Mouse (Mus musculus) lung, postnatal 25 days (tissue): Measurements from ENCODE around the gene Hormad2.

Experiments
- DNase-seq: peaks from one replicate; pipeline ENCODE4 v3.0.0; 2022; ENCODE audit warnings: low spot score

Hormad2 gene

DNA sequence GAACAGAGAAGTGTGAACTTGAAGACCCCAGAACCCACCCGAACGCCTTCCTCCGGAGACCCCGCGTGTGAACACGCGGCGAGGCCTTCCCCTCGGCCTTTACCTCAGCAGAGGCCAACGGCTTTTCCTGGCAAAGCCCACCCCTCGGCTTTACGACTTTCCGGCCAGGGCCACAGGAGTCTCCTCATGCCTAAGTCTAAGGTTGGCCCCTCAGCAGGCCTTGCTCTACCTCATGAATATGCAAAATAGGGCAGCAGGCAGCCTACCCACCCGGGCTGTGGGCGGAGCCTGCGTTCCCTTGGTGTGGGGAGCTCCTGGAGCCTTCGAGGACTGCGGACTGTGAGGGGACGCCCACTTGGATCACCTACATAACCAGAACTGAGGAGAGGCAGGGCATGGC, at the start of gene Hormad2:
TSS of gene Hormad2 (minus strand) at position 128 of the 400 bp plus-strand sequence.
- DNase-seq, result peak; percentile 13

- DNase-seq, result no peak
Observed at GRCm38 (mm10) chr11:4489207-4489606, 48.3 kb upstream of the Hormad2 start.

- no peak for DNase-seq
Observed at GRCm38 (mm10) chr11:4488798-4489197, 47.9 kb upstream of the Hormad2 start.

DNA sequence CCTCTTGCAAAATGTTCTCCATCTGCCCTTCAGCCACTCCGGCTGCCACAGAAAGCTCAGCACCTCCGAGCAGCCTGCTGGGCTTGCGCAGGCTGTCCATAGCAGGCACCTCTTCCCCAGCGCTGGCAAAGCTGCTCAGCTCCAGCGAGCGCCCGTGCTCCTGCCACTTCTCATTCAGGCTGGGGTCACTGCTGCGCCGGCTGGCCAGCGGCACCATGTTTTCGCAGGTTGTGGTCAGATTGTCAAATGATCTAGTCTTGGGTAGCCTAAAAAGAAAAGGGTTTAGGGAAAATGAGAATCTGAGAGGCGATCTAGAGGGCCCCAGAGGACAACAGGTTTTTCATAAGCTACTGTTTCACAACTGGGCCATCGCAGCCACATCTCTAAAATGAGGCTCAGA, 47.5 kb upstream of the Hormad2 start:
- no peak for DNase-seq

GRCm38 (mm10) chr11:4487401-4487965, 46.6 kb upstream of the Hormad2 start:
- DNase-seq, result peak; percentile 48

DNA sequence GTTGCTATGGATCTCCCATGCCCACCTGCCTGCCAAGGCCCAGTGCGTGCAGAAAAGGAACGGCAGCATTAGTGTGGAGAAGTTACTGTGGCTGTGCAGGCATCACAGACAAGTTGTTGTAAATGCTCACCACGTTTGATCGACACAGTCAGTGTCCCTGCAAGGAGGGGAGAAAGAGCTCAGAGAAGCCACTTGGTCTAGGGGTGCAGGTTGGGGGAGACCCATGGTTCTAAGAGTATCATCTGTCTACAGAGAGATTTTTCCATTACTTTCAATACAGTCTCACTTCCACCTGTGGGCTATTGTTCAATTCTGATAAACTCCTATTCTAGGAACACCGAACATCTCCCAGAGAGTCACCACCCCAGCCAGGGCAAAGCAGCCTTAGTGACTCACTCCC, 43.6 kb upstream of the Hormad2 start:
- DNase-seq, result no peak

DNA sequence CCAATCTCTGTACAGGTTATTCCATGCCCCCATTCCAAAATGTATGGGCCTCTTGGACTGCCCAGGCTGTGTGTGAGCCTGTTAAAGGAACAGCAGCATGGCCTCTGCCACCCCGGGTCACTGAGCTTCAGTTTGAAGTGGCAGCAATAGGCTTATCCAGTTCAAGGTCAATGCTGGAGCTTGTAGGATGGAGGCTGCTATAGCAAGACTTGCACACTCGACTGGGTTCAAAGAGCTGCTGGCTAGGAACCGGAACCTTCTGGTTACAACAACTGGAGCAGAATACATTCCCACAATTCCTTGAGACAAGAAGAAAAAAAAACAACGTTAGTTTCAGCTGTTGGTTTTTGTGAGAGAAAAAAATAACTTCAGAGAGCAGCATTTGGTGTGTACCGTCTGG, 41.7 kb upstream of the Hormad2 start:
- no peak for DNase-seq

DNA sequence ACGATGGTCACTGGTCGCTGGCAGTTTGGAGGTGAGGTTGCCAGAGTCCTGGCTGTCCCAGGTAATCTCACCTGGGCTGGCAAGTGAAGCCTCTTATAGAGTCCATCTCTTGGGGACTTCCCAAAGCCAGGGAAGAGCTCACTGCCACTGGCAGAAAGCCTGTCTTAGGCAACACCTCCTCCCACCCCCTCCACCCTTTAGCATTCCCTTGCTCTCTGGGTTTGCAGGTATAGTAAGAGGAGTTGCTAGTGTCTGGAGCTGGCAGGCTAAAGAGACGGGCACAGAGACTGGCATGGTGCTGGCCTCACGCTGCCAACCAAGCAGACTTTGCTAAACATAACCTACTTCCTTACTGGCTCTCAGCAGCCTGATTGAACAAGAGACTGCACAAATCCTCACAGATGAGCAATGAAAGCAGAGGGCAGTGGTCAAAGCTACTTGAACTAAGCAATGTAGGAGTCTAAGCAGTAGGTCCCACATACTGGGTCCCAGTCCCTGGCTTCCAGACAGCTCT, 35.3 kb upstream of the Hormad2 start:
- no peak for DNase-seq

- no peak for DNase-seq
Observed at GRCm38 (mm10) chr11:4472464-4473179, 31.7 kb upstream of the Hormad2 start.

- no peak for DNase-seq
Observed at GRCm38 (mm10) chr11:4471734-4472133, 30.8 kb upstream of the Hormad2 start.

- no peak for DNase-seq
Observed at GRCm38 (mm10) chr11:4471251-4471650, 30.3 kb upstream of the Hormad2 start.

DNA sequence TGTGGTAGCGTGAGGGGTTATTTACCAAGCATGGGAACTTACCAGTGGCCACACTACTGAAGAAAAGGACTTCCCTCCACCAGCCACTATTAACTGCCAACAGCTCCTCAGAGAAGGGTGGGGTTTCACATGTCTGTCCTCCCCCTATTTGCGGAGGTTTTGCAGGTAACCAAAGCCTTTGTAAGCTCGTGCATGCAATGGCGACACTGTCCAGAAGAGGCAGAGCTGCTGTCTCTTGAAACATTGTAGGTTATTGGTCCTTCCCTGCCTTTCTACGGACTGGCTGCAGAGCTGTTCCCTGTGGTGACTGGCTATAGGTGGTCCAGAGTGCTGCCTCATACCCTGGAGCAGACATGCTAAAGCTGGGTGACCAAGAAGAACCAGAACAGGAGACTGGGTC, 28.2 kb upstream of the Hormad2 start:
- DNase-seq, result no peak

- no peak for DNase-seq
Observed at GRCm38 (mm10) chr11:4467436-4467835, 26.5 kb upstream of the Hormad2 start.

DNA sequence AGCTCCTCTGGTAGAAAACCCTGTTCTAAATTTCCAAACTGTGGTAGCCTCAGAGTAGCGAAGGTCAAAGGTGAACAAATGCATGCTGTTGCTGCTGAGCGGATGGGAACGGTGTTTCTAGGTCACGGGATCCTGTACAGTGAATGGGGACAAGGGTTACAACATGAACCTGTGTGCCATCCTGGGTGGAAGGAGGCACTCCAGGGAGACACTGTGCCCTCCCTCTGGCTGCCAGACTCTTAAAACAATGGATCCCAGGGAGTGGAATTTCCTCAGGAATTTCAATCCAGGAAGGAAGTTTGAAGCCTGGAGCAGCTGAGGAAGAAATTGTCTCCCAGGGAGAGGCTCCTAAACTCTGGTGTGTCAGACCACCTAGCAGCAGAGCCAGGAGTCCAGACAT, 25.3 kb upstream of the Hormad2 start:
- peak; percentile 29 for DNase-seq

DNA sequence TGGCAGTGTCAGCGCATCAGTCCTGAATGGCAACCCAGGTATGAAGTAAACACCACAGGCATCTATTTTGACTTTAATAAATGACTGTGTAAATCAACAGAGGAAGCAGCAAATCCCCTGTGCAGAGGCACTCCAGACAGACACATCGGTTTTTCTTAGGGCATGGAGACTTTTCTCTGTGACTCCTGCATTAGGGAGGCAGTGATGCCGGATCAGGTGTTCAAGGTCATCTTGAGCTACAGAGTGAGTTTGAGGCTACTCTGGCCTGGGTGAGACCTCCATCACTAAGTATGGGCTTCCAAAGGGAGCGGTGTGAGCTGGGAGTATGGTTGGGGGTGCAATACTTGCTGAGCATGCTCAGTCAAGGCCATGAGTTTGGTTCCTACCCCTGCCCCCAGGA, 23.7 kb upstream of the Hormad2 start:
- DNase-seq, result no peak

GRCm38 (mm10) chr11:4464186-4464585, 23.3 kb upstream of the Hormad2 start:
- DNase-seq, result no peak

DNA sequence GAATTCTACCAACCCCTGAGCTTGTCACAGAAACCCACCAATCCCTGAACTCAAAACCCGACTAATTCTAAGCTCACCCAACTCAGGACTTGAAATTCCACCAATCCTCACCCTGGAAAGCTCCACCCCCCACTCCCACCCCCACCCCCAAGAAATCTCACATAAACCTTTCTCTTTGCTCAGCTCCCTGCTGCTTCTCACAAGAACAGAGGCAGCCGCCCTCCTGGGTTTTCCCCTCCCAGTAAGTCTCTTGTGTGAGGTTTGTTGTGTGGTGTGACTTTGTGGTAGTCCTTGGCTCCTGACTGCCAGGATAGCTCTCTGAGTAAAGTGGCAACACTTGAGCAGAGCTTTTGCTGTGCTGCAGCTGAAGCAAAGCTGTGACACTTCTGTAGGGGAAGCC, 22.0 kb upstream of the Hormad2 start:
- DNase-seq, result no peak

GRCm38 (mm10) chr11:4461154-4461553, 20.2 kb upstream of the Hormad2 start:
- DNase-seq, result no peak

- DNase-seq, result no peak
Observed at GRCm38 (mm10) chr11:4460615-4461014, 19.7 kb upstream of the Hormad2 start.

DNA sequence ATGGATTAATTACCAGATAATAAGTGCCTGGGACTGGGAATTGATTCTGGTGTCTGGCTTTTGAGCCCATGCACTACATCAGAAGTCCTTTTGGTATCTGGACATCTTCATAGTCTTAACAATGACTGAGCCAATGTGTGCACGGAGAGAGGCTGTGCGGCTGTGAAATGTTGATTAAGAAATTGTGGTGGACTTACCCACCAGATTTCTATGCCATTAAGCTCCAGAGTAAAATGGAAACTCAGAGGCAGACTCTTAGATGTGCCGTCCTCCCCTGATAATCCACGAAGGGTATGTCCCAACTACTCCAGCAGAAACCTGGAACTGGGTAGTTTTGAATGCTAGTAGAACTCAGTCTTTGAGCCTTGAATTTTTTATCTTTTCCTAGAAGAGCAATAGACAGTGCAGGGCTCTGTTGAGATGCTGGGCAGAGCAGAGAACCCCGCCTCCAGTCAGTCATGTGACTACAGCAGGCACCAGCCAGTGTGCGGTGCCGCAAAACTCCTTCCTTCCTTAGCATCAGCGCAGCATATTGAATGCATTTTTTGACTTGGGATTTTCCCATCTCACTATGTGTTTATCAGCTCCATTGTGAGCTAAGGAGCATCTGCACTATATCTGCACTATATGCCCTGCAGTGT, 14.1 kb upstream of the Hormad2 start:
- no peak for DNase-seq

GRCm38 (mm10) chr11:4452467-4453184, 11.7 kb upstream of the Hormad2 start:
- no peak for DNase-seq

DNA sequence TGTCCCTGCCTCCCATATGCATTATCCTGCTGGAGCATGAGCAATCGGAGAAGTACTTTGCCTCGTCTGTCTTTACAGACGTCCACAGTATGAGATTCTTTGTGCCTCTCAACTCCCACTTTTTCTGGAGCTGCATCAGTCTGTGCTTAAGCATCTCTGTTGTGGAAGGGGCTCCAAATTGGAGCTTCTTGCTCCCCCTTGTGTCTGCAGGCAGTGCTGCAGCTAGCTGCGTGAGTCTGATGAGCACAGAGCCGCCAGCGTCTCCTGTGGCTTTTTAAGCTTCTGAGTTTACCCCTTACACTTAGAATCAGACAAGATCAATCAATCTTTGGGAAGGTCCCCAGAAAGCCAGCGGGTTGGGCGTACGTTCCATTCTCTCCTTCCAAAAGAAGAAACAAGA, 10.2 kb upstream of the Hormad2 start:
- DNase-seq, result peak; percentile 49
